Mouse (Mus musculus) thymus, adult 18-20 months (tissue): Measurements from ENCODE around the gene Gm28051.

Source experiments
- DNase-seq, 2 experiments: peaks; one replicate each; pipeline ENCODE4 v3.0.0; 2022; ENCODE audit warnings: mixed read lengths in 2 of 2

The Gm28051 gene

GRCm38 (mm10) chr12:102742056-102742455, 15.5 kb downstream of the Gm28051 start:
- DNase-seq, result no peak

GRCm38 (mm10) chr12:102740285-102740684, 17.3 kb downstream of the Gm28051 start:
- DNase-seq, result no peak

- DNase-seq, result no peak
Measured at GRCm38 (mm10) chr12:102739096-102739495, 18.5 kb downstream of the Gm28051 start.

GRCm38 (mm10) chr12:102733381-102733780, 24.2 kb downstream of the Gm28051 start:
- DNase-seq, result peak; percentile 23 to 25

- no peak for DNase-seq
Measured at GRCm38 (mm10) chr12:102730798-102731619, 26.6 kb downstream of the Gm28051 start.

GRCm38 (mm10) chr12:102729855-102730797, 27.4 kb downstream of the Gm28051 start:
- peak in 1 of 2 experiments; percentile 42 for DNase-seq

GRCm38 (mm10) chr12:102725761-102726175, 31.8 kb downstream of the Gm28051 start:
- DNase-seq, result no peak

GRCm38 (mm10) chr12:102725146-102725545, 32.4 kb downstream of the Gm28051 start:
- no peak for DNase-seq

- DNase-seq, result no peak
Measured at GRCm38 (mm10) chr12:102723861-102724260, 33.7 kb downstream of the Gm28051 start.

GRCm38 (mm10) chr12:102722966-102723365, 34.6 kb downstream of the Gm28051 start:
- no peak for DNase-seq

GRCm38 (mm10) chr12:102722451-102722850, 35.1 kb downstream of the Gm28051 start:
- DNase-seq, result peak in 1 of 2 experiments; percentile 48

- DNase-seq, result peak in 1 of 2 experiments; percentile 16
Measured at GRCm38 (mm10) chr12:102719552-102720315, 37.8 kb downstream of the Gm28051 start.

- DNase-seq, result no peak
Measured at GRCm38 (mm10) chr12:102714654-102715395, 42.7 kb downstream of the Gm28051 start.

- no peak for DNase-seq
Measured at GRCm38 (mm10) chr12:102714116-102714515, 43.4 kb downstream of the Gm28051 start.

GRCm38 (mm10) chr12:102713153-102713865, 44.3 kb downstream of the Gm28051 start:
- DNase-seq, result no peak

- DNase-seq, result no peak
Measured at GRCm38 (mm10) chr12:102710851-102711375, 46.7 kb downstream of the Gm28051 start.

GRCm38 (mm10) chr12:102709896-102710295, 47.7 kb downstream of the Gm28051 start:
- no peak for DNase-seq

GRCm38 (mm10) chr12:102708220-102708619, 49.3 kb downstream of the Gm28051 start:
- no peak for DNase-seq

GRCm38 (mm10) chr12:102706833-102707463, 50.6 kb downstream of the Gm28051 start:
- DNase-seq, result no peak

- DNase-seq, result no peak
Measured at GRCm38 (mm10) chr12:102705906-102706640, 51.5 kb downstream of the Gm28051 start.
